Mouse (Mus musculus): ENCODE data around the gene Rxrg. TPM values are rescaled to one million over a fixed set of nuclear protein-coding genes. Genes with fewer than 3 reads are reported as not detected.

Rxrg gene
- polyA plus RNA-seq, 1 experiment from 2014 or later: 18.5 TPM

Other genes with a start within 250 kb of the Rxrg start
- 56.9 and 57.8 TPM in 2 replicates for gene Aldh9a1, start 248.4 kb upstream of the Rxrg start, polyA plus RNA-seq (2015; fragmentation: Nextera tagmentation; extraction: Ambion mirVana)
- 61.9 and 62.2 TPM in 2 replicates for gene Mgst3, start 204.5 kb upstream of the Rxrg start, polyA plus RNA-seq (2015; fragmentation: Nextera tagmentation; extraction: Ambion mirVana)
- 0.22 TPM in 1 of 2 replicates, not detected in the other for gene Lrrc52, start 131.6 kb upstream of the Rxrg start, polyA plus RNA-seq (2015; fragmentation: Nextera tagmentation; extraction: Ambion mirVana)
- gene Lmx1a, start 90.9 kb downstream of the Rxrg start, polyA plus RNA-seq (2015; fragmentation: Nextera tagmentation; extraction: Ambion mirVana): 0.56 and 0.61 TPM in 2 replicates

Measured in limb, embryonic 15.5 days (tissue).